26 mouse cellular contexts compared by ENCODE assay signal in the genomic region with DNA sequence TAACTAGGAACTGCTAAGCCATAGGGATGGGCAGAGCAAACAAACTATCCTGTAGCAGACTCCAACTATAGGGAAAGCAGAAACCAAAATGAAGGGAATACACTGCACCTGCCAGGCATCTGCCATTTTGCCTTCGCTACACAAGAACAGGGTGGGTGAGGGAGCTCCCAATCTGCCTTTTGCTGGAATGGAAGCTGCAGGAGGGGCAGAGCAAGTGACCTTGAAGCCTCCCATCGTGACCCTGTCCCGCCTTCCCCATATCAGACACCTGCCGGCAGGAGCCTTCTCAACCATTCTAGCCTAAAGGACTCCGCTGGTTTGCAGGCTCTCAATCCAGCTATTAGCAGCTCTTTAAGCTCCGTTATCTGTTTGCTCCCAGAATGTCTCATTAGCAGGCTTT. TPM values are rescaled to one million over a fixed set of nuclear protein-coding genes. Genes with fewer than 3 reads are reported as not detected.
A peak's percentile ranks its signal among the peaks of the same experiment; 100 is the strongest.
DNase-seq lines count a peak whose midpoint lies in the region; ATAC-seq and TF ChIP-seq lines count a peak whose summit lies in the region.
"Had no signal": no experiment of that assay in that cellular context is flagged by ENCODE, and none has a peak within 500 bp of the region (broad histone marks: within the 10 kb centered on the region; RNA-seq: fewer than 3 reads in every experiment).

No protein-coding gene starts in this region.

- H3K4me2 ChIP-seq in heart, embryonic 11.5 days, result peak overlapping the region; percentile 29; the same call in 1 of the 2 replicates
- H3K4me2 ChIP-seq in midbrain, embryonic 11.5 days, result no peak overlapping the region
- no peak overlapping the region for H3K4me2 ChIP-seq in midbrain, embryonic 13.5 days (replicated peaks)
- H3K4me2 ChIP-seq: forebrain, embryonic 13.5 days; hindbrain, embryonic 13.5 days; intestine, embryonic 15.5 days had no signal

- no peaks in the 10 kb centered on the region for H3K36me3 ChIP-seq in heart, embryonic 11.5 days (ENCODE audit: control insufficient read depth, insufficient read depth, low read length)
- H3K36me3 ChIP-seq in midbrain, embryonic 11.5 days (ENCODE audit: control insufficient read depth, insufficient read depth, low read length), result no peaks in the 10 kb centered on the region
- H3K36me3 ChIP-seq in midbrain, embryonic 13.5 days, result no peaks in the 10 kb centered on the region
- H3K36me3 ChIP-seq in ES-E14 (ENCODE audit: control insufficient read depth, insufficient read depth, low read length, poor library complexity, severe bottlenecking), result no peaks in the 10 kb centered on the region
- H3K36me3 ChIP-seq: forebrain, embryonic 10.5 days; hindbrain, embryonic 10.5 days; hindbrain, embryonic 13.5 days; intestine, embryonic 15.5 days had no signal

- in situ Hi-C loops in ES-E14 (cut with MboI; ENCODE audit: low sequenced_read_pairs in 2 of 2, unreplicated experiment in 2 of 2), result no loop called here

- no peak overlapping the region for H3K4me3 ChIP-seq in heart, embryonic 11.5 days (ENCODE audit: low read depth, low read length)
- H3K4me3 ChIP-seq in midbrain, embryonic 11.5 days (ENCODE audit: low read depth, low read length), result no peak overlapping the region
- H3K4me3 ChIP-seq in midbrain, embryonic 13.5 days (replicated peaks), result no peak overlapping the region
- H3K4me3 ChIP-seq in ES-E14 (ENCODE audit: insufficient read depth in 1 of 2, low read depth in 1 of 2, low read length in 2 of 2, poor library complexity in 1 of 2, severe bottlenecking in 1 of 2), result no peak overlapping the region
- H3K4me3 ChIP-seq: forebrain, embryonic 10.5 days; forebrain, embryonic 13.5 days; hindbrain, embryonic 10.5 days; hindbrain, embryonic 13.5 days; intestine, embryonic 15.5 days had no signal

- no peak for TF ChIP-seq CTCF in brain, embryonic 14.5 days (IDR thresholded peaks at IDR 0.05; ENCODE audit: borderline replicate concordance, extremely low read depth, insufficient read depth, insufficient read length)

- DNase-seq in heart, adult 18-20 months, result no peak
- DNase-seq in midbrain, embryonic 11.5 days (ENCODE audit: low spot score, missing footprints), result peak; percentile 74
- peak; percentile 21 for DNase-seq in ES-E14 (ENCODE audit: low read depth, low spot score)
- DNase-seq in brain, embryonic 14.5 days (ENCODE audit: low read depth), result peak; percentile 45
- DNase-seq in retina, embryonic 14.5 days (ENCODE audit: low spot score), result no peak
- DNase-seq: adrenal gland, adult 2 months; adrenal gland, postnatal 14 days; B cell, adult 2 months; cerebellum, adult 11-12 months; cerebellum, adult 8-10 months; cerebellum, postnatal 14 days; gastrocnemius, postnatal 10 days; gastrocnemius, postnatal 36 days; heart, postnatal 36 days; kidney, adult 11 months had no signal

- WGBS in heart, embryonic 11.5 days (ENCODE audit: insufficient replicate concordance), result 18% methylated on average over 6 of the region's 6 CpGs
- WGBS in midbrain, embryonic 11.5 days, result 40% methylated on average over 6 of the region's 6 CpGs
- 39% methylated on average over 6 of the region's 6 CpGs for WGBS in midbrain, embryonic 13.5 days

- H3K27ac ChIP-seq in heart, embryonic 11.5 days (ENCODE audit: low read depth, low read length), result no peak overlapping the region
- no peak overlapping the region for H3K27ac ChIP-seq in midbrain, embryonic 11.5 days (ENCODE audit: low read depth, low read length)
- no peak overlapping the region for H3K27ac ChIP-seq in midbrain, embryonic 13.5 days
- H3K27ac ChIP-seq in ES-E14 (ENCODE audit: insufficient read depth, low read depth, low read length, poor library complexity, severe bottlenecking), result no peak overlapping the region
- H3K27ac ChIP-seq: forebrain, embryonic 10.5 days; intestine, embryonic 15.5 days had no signal

- no peak for ATAC-seq in heart, embryonic 11.5 days (replicated peaks; ENCODE audit: insufficient number of reproducible peaks, low FRiP score, low TSS enrichment)
- no peak for ATAC-seq in midbrain, embryonic 11.5 days (ENCODE audit: low FRiP score)
- no peak for ATAC-seq in midbrain, embryonic 13.5 days
- ATAC-seq: forebrain, embryonic 13.5 days; forebrain, embryonic 16.5 days; hindbrain, embryonic 16.5 days; intestine, embryonic 15.5 days had no signal

- no peak for TF ChIP-seq POLR2A in brain, embryonic 14.5 days (IDR thresholded peaks at IDR 0.05; ENCODE audit: borderline replicate concordance, extremely low read depth, insufficient read depth, insufficient read length, poor library complexity, severe bottlenecking)

- no peaks in the 10 kb centered on the region for H3K27me3 ChIP-seq in heart, embryonic 11.5 days (ENCODE audit: control insufficient read depth, insufficient read depth, low read length)
- H3K27me3 ChIP-seq in midbrain, embryonic 11.5 days (ENCODE audit: control insufficient read depth, insufficient read depth, low read length), result no peaks in the 10 kb centered on the region; the same call in 1 of the 2 replicates
- peaks cover 31% of the 10 kb centered on the region for H3K27me3 ChIP-seq in midbrain, embryonic 13.5 days
- H3K27me3 ChIP-seq: CH12.LX had no signal

- H3K4me1 ChIP-seq in heart, embryonic 11.5 days (ENCODE audit: control insufficient read depth, insufficient read depth, low read length), result peaks cover 11% of the 10 kb centered on the region
- H3K4me1 ChIP-seq in midbrain, embryonic 11.5 days (ENCODE audit: control insufficient read depth, insufficient read depth, low read length), result peaks cover 8% of the 10 kb centered on the region
- H3K4me1 ChIP-seq in midbrain, embryonic 13.5 days (replicated peaks), result peaks cover 53% of the 10 kb centered on the region
- H3K4me1 ChIP-seq in ES-E14 (ENCODE audit: control insufficient read depth in 2 of 2, insufficient read depth in 2 of 2, low read length in 2 of 2, poor library complexity in 1 of 2), result peaks cover 4 to 9% of the 10 kb centered on the region in 2 experiments; a peak in 3 of 4 replicates
- H3K4me1 ChIP-seq: intestine, embryonic 15.5 days had no signal

- no peak overlapping the region for H3K9ac ChIP-seq in heart, embryonic 11.5 days (ENCODE audit: low read depth, low read length)
- H3K9ac ChIP-seq in midbrain, embryonic 11.5 days (ENCODE audit: low read length), result no peak overlapping the region
- H3K9ac ChIP-seq in midbrain, embryonic 13.5 days (replicated peaks), result no peak overlapping the region
- H3K9ac ChIP-seq in ES-E14 (ENCODE audit: insufficient read depth, low read depth, low read length, poor library complexity, severe bottlenecking), result no peak overlapping the region
- H3K9ac ChIP-seq: forebrain, embryonic 13.5 days; hindbrain, embryonic 13.5 days; intestine, embryonic 15.5 days had no signal

- H3K9me3 ChIP-seq in heart, embryonic 11.5 days (replicated peaks; ENCODE audit: control insufficient read depth, low read length), result no peaks in the 10 kb centered on the region
- H3K9me3 ChIP-seq in midbrain, embryonic 11.5 days (ENCODE audit: control insufficient read depth, low read length), result no peaks in the 10 kb centered on the region
- H3K9me3 ChIP-seq in midbrain, embryonic 13.5 days, result no peaks in the 10 kb centered on the region
- H3K9me3 ChIP-seq in ES-E14 (ENCODE audit: control insufficient read depth, insufficient read depth, low read depth, low read length), result no peaks in the 10 kb centered on the region
- H3K9me3 ChIP-seq: forebrain, embryonic 10.5 days; forebrain, embryonic 13.5 days; hindbrain, embryonic 10.5 days; hindbrain, embryonic 13.5 days; intestine, embryonic 15.5 days had no signal

TF ChIP-seq in ES-E14, 5 proteins besides CTCF, POLR2A, EP300 and RAD21:
- TF ChIP-seq ZNF384 (IDR thresholded peaks at IDR 0.05; ENCODE audit: low read depth, low read length) (no peak), MAFK (IDR thresholded peaks at IDR 0.05; ENCODE audit: insufficient read depth, low read depth, low read length) (no peak), HCFC1 (IDR thresholded peaks at IDR 0.05; ENCODE audit: borderline replicate concordance, insufficient read depth, low read length) (no peak), CHD2 (IDR thresholded peaks at IDR 0.05; ENCODE audit: low read depth, low read length) (no peak)

RNA-seq across cellular contexts. Expression of a gene that starts 38.7 kb away (rescaled TPM):
- polyA plus RNA-seq in heart, embryonic 11.5 days (2014; fragmentation: Nextera tagmentation; extraction: Ambion mirVana), result 0.16 and 0.18 TPM in 2 replicates
- under 1 TPM; 0.17 to 0.21 TPM for total RNA-seq in heart, adult 18-20 months (2021)
- polyA plus RNA-seq in midbrain, embryonic 11.5 days (2014; fragmentation: Nextera tagmentation; extraction: Ambion mirVana), result 0.60 and 0.62 TPM in 2 replicates
- 3.1 and 3.6 TPM in 2 replicates for polyA plus RNA-seq in midbrain, embryonic 13.5 days (2015; fragmentation: Nextera tagmentation; extraction: Ambion mirVana)
- 9.8 and 13.6 TPM in 2 replicates for total RNA-seq in ES-E14 (2012; rRNA removed)
- polyA plus RNA-seq in brain, embryonic 14.5 days (2012; rRNA removed), result 28.2 and 37.1 TPM in 2 replicates
- total RNA-seq: CH12.LX; granulocyte monocyte progenitor cell, adult 5-6 weeks had no signal

Comparison
In these comparisons a context has a peak if more than half of its experiments do, and no peak if none do; other contexts are left out.
1. DNase-seq: peak in midbrain, embryonic 11.5 days (single experiment), ES-E14 (single experiment) and brain, embryonic 14.5 days (single experiment); none in heart, adult 18-20 months (0 of 2) and retina, embryonic 14.5 days (single experiment).